Mouse (Mus musculus): ENCODE results near the gene Mag. TPM values are rescaled to one million over a fixed set of nuclear protein-coding genes. Genes with fewer than 3 reads are reported as not detected.

The Mag gene
- polyA plus RNA-seq, 1 experiment from 2014 or later, result not detected

- Histone ChIP-seq H3K27me3 (ENCODE audit: control insufficient read depth, insufficient read depth, low read length) (no peaks in the 10 kb centered on the region), H3K36me3 (ENCODE audit: control insufficient read depth, insufficient read depth, low read length) (no peaks in the 10 kb centered on the region), H3K9me3 (ENCODE audit: control insufficient read depth, low read length) (no peaks in the 10 kb centered on the region), H3K9ac (ENCODE audit: low read length) (no peak overlapping the region), H3K4me3 (ENCODE audit: control insufficient read depth in 1 of 2, insufficient read depth in 1 of 2, low read depth in 1 of 2, low read length in 2 of 2) (no peak overlapping the region), H3K4me2 (ENCODE audit: low read length) (no peak overlapping the region), H3K27ac (replicated peaks in 1 of 2; ENCODE audit: control insufficient read depth in 1 of 2, insufficient read depth in 1 of 2, low read depth in 2 of 2, low read length in 2 of 2) (no peak overlapping the region), H3K4me1 (ENCODE audit: control insufficient read depth in 2 of 2, insufficient read depth in 2 of 2, low read length in 2 of 2) (no peaks in the 10 kb centered on the region)
- ATAC-seq (ENCODE audit: insufficient number of reproducible peaks, insufficient read depth, low FRiP score, low read depth), result no peak
- 75% methylated on average over 14 of the region's 14 CpGs for WGBS
Measured at GRCm38 (mm10) chr7:30887568-30888188, 27.0 kb downstream of the Mag start.

- Histone ChIP-seq H3K9ac (ENCODE audit: low read length) (no peak overlapping the region), H3K4me3 (ENCODE audit: control insufficient read depth in 1 of 2, insufficient read depth in 1 of 2, low read depth in 1 of 2, low read length in 2 of 2) (no peak overlapping the region), H3K9me3 (ENCODE audit: control insufficient read depth, low read length) (no peaks in the 10 kb centered on the region), H3K36me3 (ENCODE audit: control insufficient read depth, insufficient read depth, low read length) (no peaks in the 10 kb centered on the region), H3K27ac (replicated peaks in 1 of 2; ENCODE audit: control insufficient read depth in 1 of 2, insufficient read depth in 1 of 2, low read depth in 2 of 2, low read length in 2 of 2) (no peak overlapping the region), H3K4me2 (ENCODE audit: low read length) (no peak overlapping the region), H3K4me1 (ENCODE audit: control insufficient read depth in 2 of 2, insufficient read depth in 2 of 2, low read length in 2 of 2) (no peaks in the 10 kb centered on the region), H3K27me3 (ENCODE audit: control insufficient read depth, insufficient read depth, low read length) (no peaks in the 10 kb centered on the region)
- WGBS, result 78% methylated on average over 4 of the region's 4 CpGs
- ATAC-seq (ENCODE audit: insufficient number of reproducible peaks, insufficient read depth, low FRiP score, low read depth), result no peak
Measured at GRCm38 (mm10) chr7:30886852-30887251, 27.8 kb downstream of the Mag start.

- ATAC-seq (ENCODE audit: insufficient number of reproducible peaks, insufficient read depth, low FRiP score, low read depth), result no peak
- H3K27ac ChIP-seq (replicated peaks in 1 of 2; ENCODE audit: control insufficient read depth in 1 of 2, insufficient read depth in 1 of 2, low read depth in 2 of 2, low read length in 2 of 2), result no peak overlapping the region
Measured at GRCm38 (mm10) chr7:30884047-30884446, 30.6 kb downstream of the Mag start.

GRCm38 (mm10) chr7:30881367-30881766 is 33.3 kb downstream of the Mag start:
- Histone ChIP-seq H3K4me2 (ENCODE audit: low read length) (no peak overlapping the region), H3K4me3 (ENCODE audit: control insufficient read depth in 1 of 2, insufficient read depth in 1 of 2, low read depth in 1 of 2, low read length in 2 of 2) (no peak overlapping the region), H3K9me3 (ENCODE audit: control insufficient read depth, low read length) (no peaks in the 10 kb centered on the region), H3K4me1 (ENCODE audit: control insufficient read depth in 2 of 2, insufficient read depth in 2 of 2, low read length in 2 of 2) (no peaks in the 10 kb centered on the region), H3K9ac (ENCODE audit: low read length) (no peak overlapping the region), H3K27ac (replicated peaks in 1 of 2; ENCODE audit: control insufficient read depth in 1 of 2, insufficient read depth in 1 of 2, low read depth in 2 of 2, low read length in 2 of 2) (no peak overlapping the region), H3K36me3 (ENCODE audit: control insufficient read depth, insufficient read depth, low read length) (no peaks in the 10 kb centered on the region), H3K27me3 (ENCODE audit: control insufficient read depth, insufficient read depth, low read length) (no peaks in the 10 kb centered on the region)
- 70% methylated on average over 3 of the region's 3 CpGs for WGBS
- ATAC-seq (ENCODE audit: insufficient number of reproducible peaks, insufficient read depth, low FRiP score, low read depth), result no peak

More at GRCm38 (mm10) chr7:30884047-30884446, 30.6 kb downstream of the Mag start:
- H3K4me1 ChIP-seq (ENCODE audit: control insufficient read depth in 2 of 2, insufficient read depth in 2 of 2, low read length in 2 of 2), result no peaks in the 10 kb centered on the region
- no peaks in the 10 kb centered on the region for H3K27me3 ChIP-seq (ENCODE audit: control insufficient read depth, insufficient read depth, low read length)
- no peaks in the 10 kb centered on the region for H3K36me3 ChIP-seq (ENCODE audit: control insufficient read depth, insufficient read depth, low read length)
- no peak overlapping the region for H3K4me2 ChIP-seq (ENCODE audit: low read length)
- no peak overlapping the region for H3K4me3 ChIP-seq (ENCODE audit: control insufficient read depth in 1 of 2, insufficient read depth in 1 of 2, low read depth in 1 of 2, low read length in 2 of 2)
- no peaks in the 10 kb centered on the region for H3K9me3 ChIP-seq (ENCODE audit: control insufficient read depth, low read length)
- H3K9ac ChIP-seq (ENCODE audit: low read length), result no peak overlapping the region

- Histone ChIP-seq H3K36me3 (ENCODE audit: control insufficient read depth, insufficient read depth, low read length) (no peaks in the 10 kb centered on the region), H3K4me3 (ENCODE audit: control insufficient read depth in 1 of 2, insufficient read depth in 1 of 2, low read depth in 1 of 2, low read length in 2 of 2) (no peak within 1 kb of the TSS)
Measured at GRCm38 (mm10) chr7:30880176-30880575, 34.5 kb downstream of the Mag start, which contains the start of gene Cd22. Gene Cd22, minus strand, starts transcription at chr7:30880342.

GRCm38 (mm10) chr7:30878950-30879349 is 35.7 kb downstream of the Mag start:
- no peaks in the 10 kb centered on the region for H3K9me3 ChIP-seq (ENCODE audit: control insufficient read depth, low read length)
- H3K4me2 ChIP-seq (ENCODE audit: low read length), result no peak overlapping the region
- H3K27me3 ChIP-seq (ENCODE audit: control insufficient read depth, insufficient read depth, low read length), result peaks cover under 1% of the 10 kb centered on the region; the same call in 1 of the 2 replicates
- H3K9ac ChIP-seq (ENCODE audit: low read length), result no peak overlapping the region
- no peak for ATAC-seq (ENCODE audit: insufficient number of reproducible peaks, insufficient read depth, low FRiP score, low read depth)
- H3K36me3 ChIP-seq (ENCODE audit: control insufficient read depth, insufficient read depth, low read length), result no peaks in the 10 kb centered on the region
- WGBS, result 77% methylated on average over 6 of the region's 6 CpGs
- H3K4me1 ChIP-seq (ENCODE audit: control insufficient read depth in 2 of 2, insufficient read depth in 2 of 2, low read length in 2 of 2), result no peaks in the 10 kb centered on the region
- no peak overlapping the region for H3K27ac ChIP-seq (replicated peaks in 1 of 2; ENCODE audit: control insufficient read depth in 1 of 2, insufficient read depth in 1 of 2, low read depth in 2 of 2, low read length in 2 of 2)
- no peak overlapping the region for H3K4me3 ChIP-seq (ENCODE audit: control insufficient read depth in 1 of 2, insufficient read depth in 1 of 2, low read depth in 1 of 2, low read length in 2 of 2)

More at GRCm38 (mm10) chr7:30880176-30880575, 34.5 kb downstream of the Mag start, which contains the start of gene Cd22:
- Histone ChIP-seq H3K9me3 (ENCODE audit: control insufficient read depth, low read length) (no peaks in the 10 kb centered on the region), H3K4me1 (ENCODE audit: control insufficient read depth in 2 of 2, insufficient read depth in 2 of 2, low read length in 2 of 2) (no peaks in the 10 kb centered on the region), H3K4me2 (ENCODE audit: low read length) (no peak within 1 kb of the TSS), H3K9ac (ENCODE audit: low read length) (no peak within 1 kb of the TSS), H3K27me3 (ENCODE audit: control insufficient read depth, insufficient read depth, low read length) (no peaks in the 10 kb centered on the region), H3K27ac (replicated peaks in 1 of 2; ENCODE audit: control insufficient read depth in 1 of 2, insufficient read depth in 1 of 2, low read depth in 2 of 2, low read length in 2 of 2) (no peak within 1 kb of the TSS)
- WGBS, result 53% methylated on average over 7 of the region's 7 CpGs
- no peak for ATAC-seq (ENCODE audit: insufficient number of reproducible peaks, insufficient read depth, low FRiP score, low read depth)

GRCm38 (mm10) chr7:30873083-30873482 is 41.6 kb downstream of the Mag start:
- Histone ChIP-seq H3K9me3 (ENCODE audit: control insufficient read depth, low read length) (no peaks in the 10 kb centered on the region), H3K4me1 (ENCODE audit: control insufficient read depth in 2 of 2, insufficient read depth in 2 of 2, low read length in 2 of 2) (no peaks in the 10 kb centered on the region), H3K4me3 (ENCODE audit: control insufficient read depth in 1 of 2, insufficient read depth in 1 of 2, low read depth in 1 of 2, low read length in 2 of 2) (no peak overlapping the region), H3K27ac (replicated peaks in 1 of 2; ENCODE audit: control insufficient read depth in 1 of 2, insufficient read depth in 1 of 2, low read depth in 2 of 2, low read length in 2 of 2) (no peak overlapping the region), H3K4me2 (ENCODE audit: low read length) (peak overlapping the region; percentile 29), H3K27me3 (ENCODE audit: control insufficient read depth, insufficient read depth, low read length) (peaks cover 18% of the 10 kb centered on the region), H3K9ac (ENCODE audit: low read length) (no peak overlapping the region), H3K36me3 (ENCODE audit: control insufficient read depth, insufficient read depth, low read length) (no peaks in the 10 kb centered on the region)
- no peak for ATAC-seq (ENCODE audit: insufficient number of reproducible peaks, insufficient read depth, low FRiP score, low read depth)
- WGBS, result 26% methylated on average over 15 of the region's 15 CpGs

DNA sequence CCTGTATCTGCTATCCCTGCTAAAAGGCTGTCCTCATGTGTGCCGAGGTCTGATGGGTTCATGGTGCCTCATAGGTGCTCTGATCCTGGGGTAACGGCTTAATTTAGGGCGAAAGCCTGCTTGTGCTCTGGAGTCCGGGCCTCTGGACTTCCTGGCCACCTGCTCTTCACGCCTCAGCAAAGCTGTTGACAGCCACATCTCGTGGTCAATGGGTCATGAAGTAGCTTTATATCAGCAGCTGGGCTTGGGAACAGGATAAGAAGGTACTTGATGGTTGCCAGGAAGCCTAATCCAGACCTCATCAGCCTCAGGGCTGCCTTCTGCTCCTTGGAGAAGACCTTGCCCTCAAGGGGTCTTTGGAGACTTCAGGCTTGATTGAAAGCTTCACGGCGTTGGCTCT is 51.3 kb downstream of the Mag start:
- peaks cover 20% of the 10 kb centered on the region for H3K27me3 ChIP-seq (ENCODE audit: control insufficient read depth, insufficient read depth, low read length)

More for the DNA sequence above, 51.3 kb downstream of the Mag start:
- no peaks in the 10 kb centered on the region for H3K9me3 ChIP-seq (ENCODE audit: control insufficient read depth, low read length)
- 35% methylated on average over 8 of the region's 8 CpGs for WGBS
- H3K4me3 ChIP-seq (ENCODE audit: control insufficient read depth in 1 of 2, insufficient read depth in 1 of 2, low read depth in 1 of 2, low read length in 2 of 2), result no peak overlapping the region
- no peaks in the 10 kb centered on the region for H3K36me3 ChIP-seq (ENCODE audit: control insufficient read depth, insufficient read depth, low read length)
- no peak overlapping the region for H3K27ac ChIP-seq (replicated peaks in 1 of 2; ENCODE audit: control insufficient read depth in 1 of 2, insufficient read depth in 1 of 2, low read depth in 2 of 2, low read length in 2 of 2)
- no peak overlapping the region for H3K4me2 ChIP-seq (ENCODE audit: low read length)
- no peak overlapping the region for H3K9ac ChIP-seq (ENCODE audit: low read length)
- ATAC-seq (ENCODE audit: insufficient number of reproducible peaks, insufficient read depth, low FRiP score, low read depth), result no peak
- H3K4me1 ChIP-seq (ENCODE audit: control insufficient read depth in 2 of 2, insufficient read depth in 2 of 2, low read length in 2 of 2), result 0 out of 4 replicates have a peak, but pooled peaks cover 3 to 6% of the 10 kb centered on the region in 2 experiments

Measured in heart, embryonic 14.5 days (tissue).